Mouse (Mus musculus) fibroblast of lung, adult 2 months (primary cell): ENCODE results near the gene Dlx3.
A peak's percentile ranks its signal among the peaks of the same experiment; 100 is the strongest.

ENCODE experiments used
- DNase-seq: peaks from one replicate; pipeline ENCODE4 v3.0.0-alpha.2; 2011; ENCODE audit warnings: low read depth

Dlx3 gene

DNA sequence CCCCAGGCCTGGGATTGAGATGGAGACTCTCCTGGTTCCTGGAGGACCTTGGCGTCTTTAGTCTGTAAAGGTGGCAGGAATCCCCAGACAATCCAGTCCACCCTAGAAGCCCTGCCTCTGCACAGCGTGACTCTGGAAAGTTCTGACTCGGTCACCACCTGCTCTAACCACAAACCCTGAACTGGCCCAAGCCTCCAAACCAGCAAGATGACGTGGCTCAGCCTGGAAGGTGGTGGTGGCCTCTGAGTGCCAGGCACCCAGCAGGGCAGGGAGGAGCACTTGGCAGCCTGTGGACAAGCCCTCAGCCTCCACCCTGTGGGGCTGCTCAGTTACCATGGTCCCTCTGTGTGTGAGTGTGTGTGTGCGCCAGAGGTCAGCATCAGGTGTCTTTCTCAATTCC lies 38.0 kb downstream of the Dlx3 start:
- DNase-seq = peak; percentile 59

DNA sequence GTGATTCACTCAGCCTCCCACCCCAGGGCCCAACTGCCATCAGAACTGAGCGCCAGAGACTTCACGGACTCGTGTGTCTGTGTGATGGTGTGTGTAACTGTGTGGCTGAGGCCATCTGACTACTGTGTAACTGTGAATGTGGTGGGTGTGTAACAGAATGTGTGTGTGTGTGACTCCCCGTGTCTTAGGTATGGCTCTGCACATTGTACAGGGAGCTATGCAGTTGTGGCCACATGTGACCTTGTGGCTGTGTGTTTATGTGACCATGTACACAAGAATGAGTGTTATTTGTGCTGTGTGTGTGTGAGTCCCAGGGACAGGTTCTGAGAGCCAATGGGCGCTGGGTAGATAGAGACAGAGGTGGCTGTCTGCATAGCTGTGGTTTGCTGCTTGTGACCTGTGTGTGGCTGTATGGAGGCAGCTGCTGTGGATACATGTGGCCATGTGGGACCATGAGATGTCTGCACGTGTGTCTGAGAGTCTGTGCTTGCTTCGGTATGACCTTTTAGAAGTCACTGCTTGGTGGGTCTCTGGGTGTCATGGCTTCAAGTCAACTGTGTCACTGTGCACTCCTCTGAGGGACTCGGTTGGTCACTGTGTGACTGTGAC lies 39.9 kb downstream of the Dlx3 start:
- no peak for DNase-seq

DNA sequence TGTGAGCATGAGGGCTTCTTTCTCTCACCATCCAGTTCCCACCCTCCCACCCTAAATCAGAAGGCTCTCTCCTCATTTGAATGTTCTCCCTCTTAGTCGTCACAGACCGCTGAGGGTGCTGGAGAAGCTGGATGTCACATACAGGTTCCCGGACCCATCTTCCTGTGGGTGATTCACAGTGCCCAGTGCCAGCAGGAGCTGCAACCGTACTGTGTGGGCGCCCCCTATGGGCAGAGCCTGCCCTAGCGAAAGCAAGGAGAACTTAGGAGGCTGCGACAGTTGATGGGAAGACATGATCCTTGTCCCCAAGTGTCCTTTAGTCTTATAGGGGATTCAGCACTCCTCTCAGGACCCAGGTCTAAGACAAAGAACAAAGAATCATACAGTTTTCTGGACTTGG lies 40.8 kb downstream of the Dlx3 start:
- DNase-seq = no peak

GRCm38 (mm10) chr11:95161708-95162107 lies 41.8 kb downstream of the Dlx3 start:
- no peak for DNase-seq

- DNase-seq = no peak
Observed at GRCm38 (mm10) chr11:95165857-95166256, 45.9 kb downstream of the Dlx3 start.
